Mouse (Mus musculus) neural tube, embryonic 13.5 days (tissue): ENCODE results near the gene Rnf185. TPM values are rescaled to one million over a fixed set of nuclear protein-coding genes. Genes with fewer than 3 reads are reported as not detected.

Source experiments
- ATAC-seq: fragments of 200-750 bp; cut with Nextera tagmentation; 2 replicates; pipeline ENCODE4 v1.8.0; 2017; ENCODE audit warnings: low read depth, mild to moderate bottlenecking, moderate TSS enrichment, moderate library complexity
- H3K27ac ChIP-seq: fragments of 300-500 bp; sonication (generic); replicated peaks from 2 replicates; pipeline ENCODE4 v1.5.1; 2015; ENCODE audit warnings: moderate library complexity, mild to moderate bottlenecking, inconsistent platforms
- H3K27me3 ChIP-seq: fragments of 300-500 bp; sonication (generic); 2 replicates; pipeline ENCODE4 v1.6.1; 2015; ENCODE audit warnings: mild to moderate bottlenecking, inconsistent platforms
- H3K36me3 ChIP-seq: fragments of 300-500 bp; sonication (generic); 2 replicates; pipeline ENCODE4 v1.6.1; 2015; ENCODE audit warnings: mild to moderate bottlenecking, inconsistent platforms
- H3K4me1 ChIP-seq: fragments of 300-500 bp; sonication (generic); replicated peaks from 2 replicates; pipeline ENCODE4 v1.6.1; 2015; ENCODE audit warnings: inconsistent platforms
- H3K4me2 ChIP-seq: fragments of 300-500 bp; sonication (generic); 2 replicates; pipeline ENCODE4 v1.6.1; 2015; ENCODE audit warnings: inconsistent platforms, mild to moderate bottlenecking, moderate library complexity
- H3K4me3 ChIP-seq: fragments of 300-500 bp; sonication (generic); 2 replicates; pipeline ENCODE4 v1.5.1; 2015; ENCODE audit warnings: mild to moderate bottlenecking, inconsistent platforms
- H3K9ac ChIP-seq: fragments of 300-500 bp; sonication (generic); 2 replicates; pipeline ENCODE4 v1.6.1; 2015; ENCODE audit warnings: moderate library complexity, mild to moderate bottlenecking, inconsistent platforms
- H3K9me3 ChIP-seq: fragments of 300-500 bp; sonication (generic); 2 replicates; pipeline ENCODE4 v1.6.1; 2016; ENCODE audit warnings: inconsistent platforms
- whole genome bisulfite sequencing: fragments of 180-500 bp; shearing (Covaris S2); methylation state at CpG from one replicate; pipeline ENCODE4 v1.1.7; 2015; 5-methylcytosine and 5-hydroxymethylcytosine counted together
- polyA plus RNA-seq: library from polyadenylated mRNA; unstranded; fragments of >200 nt; fragmentation: Nextera tagmentation; extraction: Ambion mirVana; gene quantifications from 2 replicates; pipeline ENCODE4 v1.2.1, GENCODE M21; 2015

Gene Rnf185
- polyA plus RNA-seq, result 40.8 and 41.8 TPM in 2 replicates

DNA sequence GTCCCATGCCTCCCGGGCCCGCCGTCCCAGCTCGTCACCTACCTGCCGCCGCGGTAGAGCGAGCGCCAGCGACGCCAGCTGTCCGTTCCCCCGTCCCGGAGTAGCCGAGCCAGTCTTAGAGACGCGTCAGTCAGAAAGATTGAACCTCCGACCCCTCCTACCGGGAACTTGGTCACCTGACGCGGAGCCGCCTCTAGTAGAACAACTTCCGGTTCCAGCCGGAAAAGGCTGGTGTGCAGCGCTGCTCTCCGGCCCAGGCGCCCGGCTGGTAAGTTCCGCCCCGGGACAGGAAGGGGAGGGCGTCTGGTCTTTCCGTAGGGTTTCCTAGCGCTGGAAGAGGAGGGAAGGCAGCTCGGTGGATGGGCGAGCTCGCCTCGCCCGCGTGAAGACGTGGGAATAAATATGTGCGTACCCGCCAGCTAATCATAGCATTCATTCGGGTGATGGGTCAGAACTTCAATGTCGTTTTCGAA lies at the start of gene Rnf185:
Gene Rnf185 (minus strand): TSS at position 197 of the 473 bp plus-strand sequence.
- H3K27ac ChIP-seq, result peak within 1 kb of the TSS; percentile 92
- no peaks in the 10 kb centered on the region for H3K9me3 ChIP-seq
- H3K4me3 ChIP-seq, result peak within 1 kb of the TSS; percentile 86
- H3K4me2 ChIP-seq, result peak within 1 kb of the TSS; percentile 93
- under 1% methylated on average over 45 of the region's 45 CpGs for WGBS
- peak; percentile 97 for ATAC-seq
- peaks cover 31% of the 10 kb centered on the region for H3K4me1 ChIP-seq
- H3K9ac ChIP-seq, result peak within 1 kb of the TSS; percentile 91
- H3K27me3 ChIP-seq, result no peaks in the 10 kb centered on the region
- H3K36me3 ChIP-seq, result peaks cover 13% of the 10 kb centered on the region; the same call in 1 of the 2 replicates

DNA sequence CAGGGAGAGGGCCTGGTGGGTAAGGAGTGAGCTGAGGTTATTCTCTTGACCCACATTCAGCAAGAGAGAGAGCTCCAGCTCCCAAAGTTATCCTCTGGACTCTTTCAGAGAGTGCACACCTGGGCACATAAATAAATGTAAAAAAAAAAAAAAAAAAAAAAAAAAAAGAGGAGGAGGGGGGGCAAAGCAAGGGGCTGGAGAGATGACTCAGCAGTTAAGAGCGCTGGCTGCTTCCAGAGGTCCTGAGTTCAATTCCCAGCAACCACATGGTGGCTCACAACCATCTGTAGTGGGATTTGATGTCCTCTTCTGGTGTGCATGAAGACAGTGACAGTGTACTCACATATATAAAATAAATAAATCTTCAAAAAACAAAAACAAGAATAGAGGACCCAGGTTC lies 45.1 kb upstream of the Rnf185 start:
- Histone ChIP-seq H3K9me3 (no peaks in the 10 kb centered on the region), H3K36me3 (no peaks in the 10 kb centered on the region), H3K4me2 (no peak overlapping the region), H3K27me3 (no peaks in the 10 kb centered on the region), H3K27ac (no peak overlapping the region), H3K9ac (no peak overlapping the region), H3K4me3 (no peak overlapping the region), H3K4me1 (peaks cover 3% of the 10 kb centered on the region; the same call in 1 of the 2 replicates)
- 100% methylated on average over 1 of the region's 1 CpGs for WGBS
- no peak for ATAC-seq

DNA sequence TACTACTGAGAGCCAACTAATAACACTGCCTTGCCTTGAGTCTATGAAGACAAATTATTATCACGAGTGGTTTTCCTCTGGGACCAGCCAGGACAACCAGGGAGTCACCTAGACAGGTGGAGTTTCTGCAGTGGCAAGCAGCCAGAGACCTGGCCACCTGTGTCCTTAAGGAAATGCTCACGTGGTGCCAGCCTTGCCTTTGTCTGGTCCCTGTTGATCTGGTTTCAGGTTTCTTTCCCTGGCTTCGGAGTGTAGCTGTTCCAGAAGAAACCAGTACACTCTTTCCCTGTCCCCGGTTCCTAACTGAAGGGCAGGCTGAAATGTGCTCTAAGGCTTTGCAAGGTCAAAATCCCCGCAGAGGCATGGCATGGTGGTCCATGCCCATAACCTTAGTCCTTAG lies 44.6 kb upstream of the Rnf185 start:
- H3K9me3 ChIP-seq, result no peaks in the 10 kb centered on the region
- H3K36me3 ChIP-seq, result no peaks in the 10 kb centered on the region
- WGBS, result 66% methylated on average over 5 of the region's 5 CpGs
- H3K27me3 ChIP-seq, result no peaks in the 10 kb centered on the region
- H3K9ac ChIP-seq, result no peak overlapping the region
- no peak for ATAC-seq
- peaks cover 3% of the 10 kb centered on the region; the same call in 1 of the 2 replicates for H3K4me1 ChIP-seq
- H3K4me3 ChIP-seq, result no peak overlapping the region
- no peak overlapping the region for H3K4me2 ChIP-seq
- no peak overlapping the region for H3K27ac ChIP-seq

DNA sequence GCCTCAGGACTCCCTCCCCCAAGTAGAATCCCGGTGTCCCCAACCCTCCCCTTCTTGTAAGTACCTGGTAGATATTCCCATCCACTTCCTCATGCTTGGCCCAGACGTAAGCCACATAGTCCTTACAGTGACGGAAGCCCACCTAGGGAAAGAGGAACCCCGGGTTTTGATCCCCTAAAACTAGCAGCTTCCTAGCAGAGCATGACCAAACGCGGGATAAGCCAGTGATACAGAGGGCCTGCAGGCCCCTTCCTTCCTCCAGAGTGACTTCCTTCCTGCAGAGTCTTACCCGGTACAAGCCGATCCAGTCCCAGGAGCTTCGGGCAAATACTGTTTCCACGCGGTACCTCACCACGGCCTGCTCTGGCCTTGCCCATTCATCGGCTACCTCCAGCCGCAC lies 43.3 kb upstream of the Rnf185 start:
- H3K4me3 ChIP-seq, result no peak overlapping the region
- no peak for ATAC-seq
- H3K27me3 ChIP-seq, result no peaks in the 10 kb centered on the region
- H3K27ac ChIP-seq, result no peak overlapping the region
- H3K36me3 ChIP-seq, result no peaks in the 10 kb centered on the region
- no peak overlapping the region for H3K9ac ChIP-seq
- no peaks in the 10 kb centered on the region for H3K9me3 ChIP-seq
- WGBS, result 93% methylated on average over 14 of the region's 14 CpGs
- H3K4me2 ChIP-seq, result no peak overlapping the region
- peaks cover 3% of the 10 kb centered on the region; the same call in 1 of the 2 replicates for H3K4me1 ChIP-seq

DNA sequence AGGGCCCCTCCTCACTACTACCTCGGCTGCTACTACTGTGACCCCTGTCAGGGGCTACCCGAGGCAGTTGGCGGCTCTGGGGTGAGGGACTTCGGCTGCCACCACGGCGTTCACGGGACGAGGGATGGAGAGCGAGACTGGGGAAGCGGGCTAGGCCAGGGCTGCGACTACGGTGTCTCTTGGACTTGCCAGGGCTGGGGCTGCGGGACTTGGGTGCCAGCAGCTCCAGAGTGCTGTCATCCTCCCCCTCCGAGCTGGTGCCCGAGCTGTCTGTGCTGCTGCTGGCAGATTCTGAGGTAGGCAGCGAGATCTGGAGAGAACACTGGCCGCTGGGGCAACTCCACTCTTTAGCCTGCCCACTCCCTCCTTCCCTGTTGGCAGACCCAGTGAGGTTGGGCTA lies 42.7 kb upstream of the Rnf185 start:
- no peak for ATAC-seq
- no peak overlapping the region for H3K27ac ChIP-seq
- no peak overlapping the region for H3K4me2 ChIP-seq
- 80% methylated on average over 17 of the region's 17 CpGs for WGBS
- no peaks in the 10 kb centered on the region for H3K36me3 ChIP-seq
- H3K4me1 ChIP-seq, result peaks cover 3% of the 10 kb centered on the region; the same call in 1 of the 2 replicates
- H3K9me3 ChIP-seq, result no peaks in the 10 kb centered on the region
- no peak overlapping the region for H3K4me3 ChIP-seq
- H3K27me3 ChIP-seq, result no peaks in the 10 kb centered on the region
- 0 out of 2 replicates have a peak overlapping the region, but pooled peaks have one; percentile 17 for H3K9ac ChIP-seq

DNA sequence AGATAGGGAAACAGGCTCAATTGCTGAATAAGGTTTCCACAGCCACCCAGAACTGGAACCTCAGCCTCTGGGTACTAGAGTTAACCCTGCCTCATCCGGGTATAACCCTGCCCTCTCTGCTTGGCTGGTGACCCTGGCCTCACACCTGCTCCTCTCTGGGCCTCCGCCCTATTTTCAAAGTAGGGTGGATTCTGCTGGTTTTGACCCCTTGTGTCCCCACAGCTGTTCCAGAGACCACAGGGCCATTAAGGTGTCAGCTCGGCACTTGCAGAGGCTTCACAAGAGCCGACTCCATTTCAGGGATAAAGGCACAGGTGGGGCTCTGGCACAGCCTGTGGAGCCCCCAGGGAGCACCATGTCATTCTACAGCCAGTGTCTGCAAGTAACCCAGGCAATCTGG lies 40.6 kb upstream of the Rnf185 start:
- no peaks in the 10 kb centered on the region for H3K27me3 ChIP-seq

DNA sequence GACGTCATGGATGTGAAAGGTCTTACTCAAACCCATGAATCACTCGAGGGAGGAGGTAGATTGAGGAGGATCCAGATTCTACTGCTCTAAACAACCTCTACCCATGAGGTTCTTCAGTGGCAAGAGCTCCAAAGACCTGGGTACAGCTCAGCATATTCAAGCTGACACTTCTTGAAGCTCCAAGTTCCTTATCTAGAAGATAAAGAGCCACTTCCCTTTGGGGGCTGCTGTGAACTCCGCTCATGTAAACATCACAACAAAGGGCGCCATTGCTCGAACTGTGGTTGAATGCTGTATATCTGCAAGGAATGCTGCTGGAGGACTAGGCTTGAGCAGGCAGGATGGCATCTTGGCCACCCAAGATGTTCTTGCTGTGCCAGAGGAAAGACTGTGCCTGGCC lies 36.9 kb upstream of the Rnf185 start:
- H3K4me3 ChIP-seq, result no peak overlapping the region
- WGBS, result 84% methylated on average over 5 of the region's 5 CpGs
- no peaks in the 10 kb centered on the region for H3K36me3 ChIP-seq
- no peaks in the 10 kb centered on the region for H3K27me3 ChIP-seq
- no peaks in the 10 kb centered on the region for H3K9me3 ChIP-seq
- peaks cover 16% of the 10 kb centered on the region for H3K4me1 ChIP-seq
- no peak for ATAC-seq
- H3K9ac ChIP-seq, result no peak overlapping the region
- no peak overlapping the region for H3K27ac ChIP-seq
- no peak overlapping the region for H3K4me2 ChIP-seq

More for the DNA sequence above, 40.6 kb upstream of the Rnf185 start:
- Histone ChIP-seq H3K4me3 (no peak overlapping the region), H3K4me1 (peaks cover 9% of the 10 kb centered on the region), H3K9ac (no peak overlapping the region), H3K9me3 (no peaks in the 10 kb centered on the region), H3K36me3 (no peaks in the 10 kb centered on the region), H3K27ac (no peak overlapping the region), H3K4me2 (no peak overlapping the region)
- ATAC-seq, result no peak
- WGBS, result 62% methylated on average over 4 of the region's 4 CpGs

DNA sequence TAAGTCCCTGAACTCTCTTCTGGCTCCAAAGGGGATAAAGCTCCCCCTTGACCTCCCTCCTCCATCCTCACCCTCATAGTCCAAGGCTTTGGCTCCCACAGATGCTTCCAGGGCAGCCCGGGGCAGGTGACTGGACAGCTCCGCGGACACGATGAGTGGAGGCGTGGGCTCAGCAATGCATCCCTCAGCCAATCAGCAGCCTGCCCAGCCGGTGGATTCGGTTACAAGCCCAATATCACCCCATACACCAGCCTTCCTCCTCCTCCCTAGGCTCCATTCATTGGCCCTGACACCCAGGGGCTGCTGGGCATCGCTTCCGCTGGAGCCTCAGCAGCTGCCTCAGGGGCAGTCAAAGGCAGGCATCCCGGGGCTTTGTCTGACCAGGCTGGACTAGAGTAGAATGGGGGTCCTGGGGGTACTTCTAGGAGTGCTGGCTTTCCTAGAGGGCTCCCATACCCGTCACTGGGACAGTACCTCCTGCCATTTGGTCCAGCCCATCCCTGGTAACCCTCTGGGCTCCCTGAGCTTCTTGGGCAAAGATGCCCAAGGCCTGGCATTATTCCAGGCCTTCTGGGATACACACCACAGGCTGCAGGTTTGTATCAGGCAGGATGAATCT lies 35.9 kb upstream of the Rnf185 start, which contains the start of gene Pla2g3:
Gene Pla2g3 (plus strand): TSS at position 333 of the 619 bp plus-strand sequence.
- H3K9ac ChIP-seq, result no peak within 1 kb of the TSS
- H3K9me3 ChIP-seq, result no peaks in the 10 kb centered on the region
- no peaks in the 10 kb centered on the region for H3K27me3 ChIP-seq
- H3K27ac ChIP-seq, result no peak within 1 kb of the TSS
- H3K4me2 ChIP-seq, result no peak within 1 kb of the TSS
- WGBS, result 16% methylated on average over 11 of the region's 11 CpGs
- H3K4me3 ChIP-seq, result no peak within 1 kb of the TSS
- ATAC-seq, result no peak
- no peaks in the 10 kb centered on the region for H3K36me3 ChIP-seq
- peaks cover 22% of the 10 kb centered on the region for H3K4me1 ChIP-seq

DNA sequence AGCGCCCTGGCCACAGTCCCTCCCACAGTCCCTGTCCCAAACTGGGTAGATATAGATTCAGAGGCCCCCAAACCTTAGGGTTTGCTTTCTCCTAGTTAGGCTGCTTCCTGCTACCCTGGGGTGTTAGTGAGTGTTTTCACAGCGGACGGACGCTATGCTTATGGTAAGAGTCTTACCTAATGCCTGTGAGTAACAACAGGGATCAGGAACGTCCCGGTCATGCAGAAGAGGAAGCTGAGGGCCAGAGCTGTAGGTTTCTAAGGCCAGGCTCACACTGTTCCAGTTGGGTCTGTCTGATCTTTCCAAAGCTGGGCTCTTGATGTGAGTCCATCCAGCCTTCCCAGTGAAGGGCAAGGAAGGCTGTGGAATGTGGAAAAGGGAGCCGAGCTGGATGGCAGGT lies 34.2 kb upstream of the Rnf185 start:
- no peak overlapping the region for H3K4me2 ChIP-seq
- ATAC-seq, result no peak
- H3K9me3 ChIP-seq, result no peaks in the 10 kb centered on the region
- no peaks in the 10 kb centered on the region for H3K36me3 ChIP-seq
- H3K4me3 ChIP-seq, result no peak overlapping the region
- no peaks in the 10 kb centered on the region for H3K27me3 ChIP-seq
- peaks cover 27% of the 10 kb centered on the region; the same call in 1 of the 2 replicates for H3K4me1 ChIP-seq
- no peak overlapping the region for H3K27ac ChIP-seq
- 75% methylated on average over 7 of the region's 7 CpGs for WGBS
- H3K9ac ChIP-seq, result no peak overlapping the region

DNA sequence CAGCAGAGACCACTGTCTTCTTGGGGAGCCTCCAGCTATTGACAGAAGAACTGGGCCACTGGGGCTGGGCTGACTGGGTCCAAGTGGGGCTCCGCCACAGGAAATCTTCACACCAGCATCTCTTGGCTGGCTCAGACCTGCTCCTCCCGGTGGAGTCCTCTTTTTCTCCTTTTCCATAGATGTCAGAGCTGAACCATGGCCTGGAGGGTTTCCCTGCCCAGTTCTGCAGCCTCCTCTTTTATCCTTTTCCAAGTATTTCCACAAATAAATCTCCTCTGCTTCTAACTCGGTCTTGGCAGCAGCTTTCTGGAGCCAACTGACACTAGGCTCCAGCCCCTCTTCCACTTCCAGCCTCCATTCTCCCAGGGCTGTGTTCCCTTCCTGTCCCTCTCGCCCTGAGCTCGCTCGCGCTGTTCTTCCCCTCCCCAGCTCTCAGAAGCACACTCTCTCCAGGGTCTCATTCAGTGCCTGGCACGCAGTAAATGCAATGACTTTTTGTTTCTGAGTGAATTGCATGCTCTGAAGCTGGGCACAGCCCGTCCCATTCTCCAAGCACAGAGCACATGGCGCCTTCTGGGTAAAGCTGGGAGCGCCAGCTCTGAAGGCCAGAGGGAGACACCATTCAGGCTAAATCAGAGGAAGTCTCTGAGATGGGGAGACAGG lies 31.9 kb upstream of the Rnf185 start:
- Histone ChIP-seq H3K4me1 (peaks cover 27% of the 10 kb centered on the region; the same call in 1 of the 2 replicates), H3K4me2 (no peak overlapping the region), H3K27me3 (no peaks in the 10 kb centered on the region), H3K27ac (peak overlapping the region; percentile 46; the same call in 1 of the 2 replicates), H3K4me3 (no peak overlapping the region), H3K9ac (no peak overlapping the region), H3K9me3 (no peaks in the 10 kb centered on the region), H3K36me3 (no peaks in the 10 kb centered on the region)
- ATAC-seq, result peak; percentile 82
- 48% methylated on average over 11 of the region's 11 CpGs for WGBS

DNA sequence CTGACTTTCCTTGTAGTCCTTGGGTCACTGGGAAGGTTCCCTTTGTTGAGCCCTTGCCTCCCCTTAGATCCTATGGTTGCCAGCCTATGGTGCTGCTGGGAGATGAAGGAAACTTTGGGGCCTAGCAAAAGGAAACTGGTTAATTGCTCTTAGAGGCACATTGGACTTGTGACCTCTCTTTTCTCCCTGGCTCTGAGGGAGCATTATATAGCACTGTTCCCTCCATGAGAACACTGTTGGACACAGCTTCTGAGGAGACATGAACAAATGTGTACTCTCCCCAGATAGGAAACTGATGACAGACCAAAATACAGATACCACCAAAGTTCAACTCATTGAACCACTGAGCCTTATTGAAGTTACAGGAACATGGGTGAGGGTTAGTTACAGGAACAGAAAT lies 23.3 kb upstream of the Rnf185 start:
- Histone ChIP-seq H3K4me2 (no peak overlapping the region), H3K27me3 (0 out of 2 replicates have a peak, but pooled peaks cover 7% of the 10 kb centered on the region), H3K4me3 (no peak overlapping the region), H3K9me3 (no peaks in the 10 kb centered on the region), H3K27ac (no peak overlapping the region), H3K9ac (no peak overlapping the region), H3K4me1 (no peaks in the 10 kb centered on the region), H3K36me3 (no peaks in the 10 kb centered on the region)
- ATAC-seq, result no peak

DNA sequence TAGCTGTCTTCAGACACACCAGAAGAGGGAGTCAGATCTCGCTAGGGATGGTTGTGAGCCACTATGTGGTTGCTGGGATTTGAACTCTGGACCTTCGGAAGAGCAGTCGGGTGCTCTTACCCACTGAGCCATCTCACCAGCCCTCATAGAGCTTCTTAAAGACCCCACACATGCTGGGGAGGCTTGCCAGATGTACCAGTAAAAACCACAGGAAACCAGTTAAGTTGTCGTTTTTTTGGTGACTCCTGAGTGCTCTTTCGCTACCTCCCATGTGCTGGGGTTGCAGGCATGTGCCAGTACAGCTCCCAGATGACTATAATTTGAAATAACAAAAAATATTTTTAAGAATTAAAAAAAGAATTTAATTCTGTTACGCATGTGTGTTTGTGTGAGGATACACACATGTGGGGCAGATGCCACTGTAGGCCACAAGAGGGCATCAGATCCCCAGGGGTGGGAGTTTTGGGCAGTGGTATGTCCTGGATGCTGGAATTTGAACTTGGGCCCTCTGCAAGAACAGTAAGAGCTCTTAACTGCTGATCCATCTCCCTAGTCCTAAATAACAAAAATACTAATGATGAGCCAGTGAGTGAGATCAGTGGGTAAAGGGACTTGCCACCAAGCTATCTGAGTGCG lies 22.4 kb upstream of the Rnf185 start:
- Histone ChIP-seq H3K27me3 (0 out of 2 replicates have a peak, but pooled peaks cover 7% of the 10 kb centered on the region), H3K4me1 (no peaks in the 10 kb centered on the region), H3K27ac (no peak overlapping the region), H3K36me3 (no peaks in the 10 kb centered on the region), H3K9ac (no peak overlapping the region), H3K4me2 (no peak overlapping the region), H3K9me3 (no peaks in the 10 kb centered on the region), H3K4me3 (no peak overlapping the region)
- ATAC-seq, result no peak
- WGBS, result 90% methylated on average over 7 of the region's 7 CpGs
